Mouse (Mus musculus) kidney, postnatal 14 days (tissue): Measurements from ENCODE around the gene Adsl.
"Not testable (repeated sequence)": the region's sequence is repeated elsewhere in the genome, so short reads cannot be mapped to it uniquely, and the experiment has no call there.

ENCODE experiments used
- DNase-seq: peaks from one replicate; pipeline ENCODE4 v3.0.0; 2022; ENCODE audit warnings: mixed read lengths

Gene Adsl

DNA sequence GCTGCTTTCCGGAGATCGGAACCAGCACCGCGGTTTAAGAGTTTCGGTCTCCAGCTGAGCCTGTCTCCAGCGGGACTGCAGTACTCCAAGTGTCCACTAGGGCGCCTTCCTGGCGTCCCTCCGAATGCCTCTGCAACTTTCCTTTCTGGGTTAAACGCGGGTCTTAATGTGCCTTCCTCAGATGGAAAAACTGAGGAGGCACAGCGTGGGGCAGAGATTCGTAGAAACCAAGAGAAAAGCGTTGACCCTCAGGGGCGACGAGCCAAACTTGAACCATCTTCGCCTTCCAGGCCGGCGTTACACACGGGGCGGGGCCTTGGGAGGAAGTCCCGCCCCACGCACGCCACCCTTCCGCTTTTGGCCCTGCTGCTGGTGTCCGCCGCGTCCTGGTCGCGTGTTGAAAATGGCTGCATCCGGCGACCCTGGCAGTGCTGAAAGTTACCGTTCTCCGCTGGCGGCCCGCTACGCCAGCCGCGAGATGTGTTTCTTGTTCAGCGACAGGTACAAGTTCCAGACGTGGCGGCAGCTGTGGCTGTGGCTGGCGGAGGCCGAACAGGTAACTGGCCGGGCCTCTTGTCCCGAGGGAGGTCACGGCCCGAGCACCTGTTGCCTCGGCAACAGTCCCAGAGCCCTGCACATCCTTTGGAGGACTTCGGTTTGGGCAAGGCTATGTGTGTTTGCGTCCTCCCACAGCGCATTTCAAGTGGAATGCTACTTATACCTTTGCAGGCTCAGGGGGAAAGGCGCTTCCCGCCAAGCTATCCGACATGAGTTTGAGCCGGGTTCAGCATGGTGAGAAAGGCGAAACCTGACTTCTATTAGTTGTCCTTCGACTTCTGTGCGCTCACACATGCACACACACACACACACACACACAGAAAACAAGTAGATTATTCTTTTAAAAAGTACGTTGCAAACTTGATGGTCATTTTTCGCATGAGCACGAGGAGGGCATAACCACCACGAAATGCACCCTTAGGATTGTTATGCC, at the start of gene Adsl:
TSS of gene Adsl (plus strand) at position 346 of the 991 bp plus-strand sequence.
- peak; percentile 92 for DNase-seq

DNA sequence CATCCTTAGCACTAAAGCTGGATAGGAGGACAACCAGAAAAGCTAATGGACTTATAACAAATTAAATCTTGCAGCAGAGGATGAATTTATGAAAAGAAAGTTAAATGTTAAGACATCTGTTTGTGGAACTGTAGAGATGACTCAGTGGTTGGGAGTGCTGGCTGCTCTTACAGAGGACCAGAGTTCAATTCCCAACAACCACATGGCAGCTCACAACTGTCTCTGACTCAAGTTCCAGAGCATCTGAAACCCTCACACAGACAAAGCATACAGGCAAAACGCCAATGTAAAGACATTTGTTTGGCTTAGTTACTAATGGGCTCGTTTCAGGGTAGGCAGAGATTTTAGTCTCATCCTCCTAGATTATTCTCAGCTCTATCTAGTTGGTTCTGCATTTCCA, 48.5 kb upstream of the Adsl start:
- DNase-seq = no peak

DNA sequence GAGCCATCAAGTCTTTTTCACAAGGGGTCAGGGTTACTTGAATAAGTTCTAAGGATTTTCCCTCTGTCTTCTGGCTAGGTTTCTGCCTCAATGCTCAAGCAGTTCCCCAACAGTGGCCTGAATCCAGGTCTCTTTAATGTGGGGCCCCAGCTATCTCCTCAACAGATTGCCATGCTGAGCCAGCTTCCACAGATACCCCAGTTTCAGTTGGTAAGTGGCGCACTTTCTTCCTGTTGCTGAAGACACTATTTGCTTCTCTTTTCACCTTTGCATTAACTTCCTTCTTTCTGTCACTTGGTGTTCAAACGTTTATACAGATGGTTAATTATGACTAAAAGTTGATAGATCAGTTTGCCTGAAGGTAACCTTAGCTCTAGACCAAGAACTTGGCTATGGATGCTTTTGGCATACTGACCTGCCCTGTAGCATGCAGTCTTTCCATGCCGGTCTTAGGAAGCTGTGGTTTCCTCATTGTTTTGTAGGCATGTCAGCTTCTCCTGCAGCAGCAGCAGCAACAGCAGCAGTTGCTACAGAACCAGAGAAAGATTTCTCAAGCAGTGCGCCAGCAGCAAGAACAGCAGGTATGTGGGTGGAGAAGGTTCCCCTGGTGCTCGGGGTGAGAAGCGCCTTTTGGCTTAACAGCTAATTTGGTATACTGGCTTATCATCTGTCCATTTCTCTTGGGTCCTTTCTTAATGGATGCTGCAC, 46.3 kb upstream of the Adsl start:
- no peak for DNase-seq

DNA sequence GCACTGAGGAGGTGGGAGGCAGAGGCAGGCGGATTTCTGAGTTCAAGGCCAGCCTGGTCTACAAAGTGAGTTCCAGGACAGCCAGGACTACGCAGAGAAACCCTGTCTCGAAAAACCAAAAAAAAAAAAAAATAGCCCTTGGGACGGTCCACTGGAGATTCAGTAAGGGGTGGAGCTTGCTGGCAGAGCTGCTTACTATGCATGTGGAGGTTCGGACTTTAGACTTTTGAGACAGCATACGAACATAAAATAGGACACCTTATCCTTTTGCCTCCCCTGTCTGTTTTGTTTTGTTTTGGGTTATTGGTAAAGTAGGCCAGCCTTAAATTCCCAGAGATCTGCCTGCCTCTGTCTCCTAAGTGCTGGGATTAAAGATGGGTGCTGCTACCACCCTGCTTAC, 43.5 kb upstream of the Adsl start:
- DNase-seq = not testable (repeated sequence)

DNA sequence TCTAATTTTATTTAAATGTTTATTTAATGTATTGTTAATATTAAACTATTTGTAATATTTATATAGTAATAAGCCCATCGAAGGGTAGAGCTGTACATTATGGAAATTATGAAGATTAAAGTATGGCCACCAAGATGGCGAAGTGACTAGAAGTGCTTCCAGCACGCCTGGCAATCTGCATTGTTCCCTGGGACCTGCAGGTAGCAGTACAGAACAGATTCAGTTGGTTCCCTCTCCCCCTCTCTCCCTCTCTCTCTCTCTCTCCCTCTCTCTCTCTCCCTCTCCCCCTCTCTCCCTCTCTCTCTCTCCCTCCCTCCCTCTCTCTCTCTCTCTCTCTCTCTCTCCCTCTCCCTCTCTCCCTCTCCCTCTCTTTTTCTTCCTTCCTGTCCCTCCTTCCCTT, 38.1 kb upstream of the Adsl start:
- no peak for DNase-seq

DNA sequence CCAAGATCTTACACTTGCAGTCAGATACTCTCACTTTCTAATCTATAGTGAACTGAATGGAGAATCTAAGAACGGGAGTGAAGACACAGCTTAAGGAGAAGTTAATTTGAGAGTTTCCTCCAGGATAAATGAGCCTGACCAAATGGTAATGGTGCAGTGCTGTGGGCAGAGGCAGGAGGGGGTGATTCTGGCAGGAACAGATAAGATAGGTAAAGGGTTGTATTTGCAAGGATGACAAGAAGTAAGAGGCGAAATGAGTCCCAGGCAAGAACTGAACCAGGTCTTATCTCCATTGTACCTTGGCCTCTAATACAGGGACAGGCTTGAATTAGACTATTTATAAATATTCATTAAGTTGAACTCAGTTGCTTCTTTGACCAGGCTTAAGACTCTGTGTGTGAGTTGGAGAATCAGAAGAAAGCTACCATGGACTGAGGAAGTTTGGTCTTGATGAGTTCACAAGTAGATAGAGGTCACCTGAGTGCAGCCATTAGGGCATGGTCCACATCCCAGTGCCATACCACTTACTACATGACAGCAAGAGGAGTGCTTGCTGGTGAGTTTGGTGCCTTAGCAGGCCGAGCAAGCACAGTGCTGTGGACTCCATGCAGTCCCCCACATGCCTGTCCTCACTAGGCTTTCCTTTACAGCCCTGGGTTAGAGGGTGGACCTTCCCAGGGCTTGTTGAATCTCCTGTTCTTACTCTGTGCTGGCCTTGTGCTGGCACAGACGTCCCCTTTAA, 37.3 kb upstream of the Adsl start:
- DNase-seq = no peak

DNA sequence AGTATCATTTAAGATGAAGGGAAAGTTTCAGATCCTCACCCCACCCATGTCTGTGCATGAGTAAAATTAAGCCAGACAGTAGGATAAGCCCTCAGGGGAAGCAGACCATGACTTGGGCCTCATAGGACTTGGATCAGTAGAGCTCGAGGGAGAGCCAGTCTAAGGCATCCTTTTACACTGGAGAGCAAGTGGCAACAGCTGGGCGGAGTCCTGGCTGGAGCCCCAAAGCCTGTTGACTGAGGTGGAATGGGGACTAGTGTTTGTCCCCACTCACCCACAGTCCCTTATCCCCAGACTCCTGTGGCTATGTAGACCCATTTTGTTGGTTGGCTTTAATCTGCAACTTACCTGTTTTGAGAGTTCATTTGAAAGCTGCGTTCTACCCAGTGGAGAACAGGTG, 36.1 kb upstream of the Adsl start:
- DNase-seq = no peak

DNA sequence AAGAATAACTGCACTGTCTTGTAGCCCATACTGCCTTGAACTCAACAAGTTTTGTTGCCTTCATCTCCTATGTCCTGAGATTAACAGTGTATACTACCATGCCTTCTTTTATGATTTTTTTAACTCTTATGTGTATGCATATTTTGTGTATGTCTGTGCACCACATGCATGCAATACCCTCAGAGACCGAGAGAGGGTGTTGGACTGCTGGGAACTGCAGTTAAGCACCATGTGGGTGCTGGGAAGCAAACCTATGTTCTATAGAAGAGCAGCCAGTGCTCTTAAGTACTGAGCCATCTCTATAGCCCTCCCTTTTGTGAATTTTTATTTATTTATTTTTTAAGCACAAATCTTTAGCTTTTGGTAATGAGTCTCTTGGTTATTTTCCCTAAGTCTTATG, 34.5 kb upstream of the Adsl start:
- no peak for DNase-seq

DNA sequence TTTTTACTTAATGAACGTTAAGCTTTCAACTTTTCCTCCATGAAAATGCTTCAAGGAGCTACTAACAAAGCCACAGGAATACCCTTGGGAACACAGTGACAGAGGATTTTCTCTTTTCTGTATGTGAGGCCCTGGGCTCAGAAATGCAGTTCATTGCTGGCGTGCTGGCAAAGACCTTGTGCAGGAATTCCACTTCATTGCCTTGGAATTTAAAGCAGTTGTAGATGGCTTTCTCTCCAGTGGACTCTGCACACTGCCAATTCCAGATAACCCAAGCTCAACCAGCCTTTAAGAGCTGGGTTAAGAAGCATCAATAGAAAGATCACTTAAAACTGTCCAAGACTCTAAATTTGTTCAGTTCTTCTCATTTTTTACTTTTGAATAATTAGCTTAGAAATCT, 32.4 kb upstream of the Adsl start:
- peak; percentile 70 for DNase-seq

DNA sequence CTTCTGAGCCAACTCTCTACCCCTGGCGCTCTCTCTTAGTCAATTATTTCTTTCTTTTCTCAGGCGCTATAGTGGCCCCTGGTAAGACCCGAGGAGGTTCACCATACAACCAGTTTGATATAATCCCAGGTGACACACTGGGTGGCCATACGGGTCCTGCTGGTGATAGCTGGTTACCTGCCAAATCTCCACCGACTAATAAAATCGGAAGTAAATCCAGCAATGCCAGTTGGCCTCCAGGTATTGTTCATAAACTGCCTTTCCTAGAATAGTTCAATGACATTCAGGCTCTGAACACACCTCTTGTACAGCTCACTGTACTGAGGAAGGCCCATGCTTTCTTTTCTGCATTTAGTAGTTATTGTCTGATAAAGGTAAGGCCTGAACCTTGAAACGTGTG, 31.7 kb upstream of the Adsl start:
- DNase-seq = no peak

DNA sequence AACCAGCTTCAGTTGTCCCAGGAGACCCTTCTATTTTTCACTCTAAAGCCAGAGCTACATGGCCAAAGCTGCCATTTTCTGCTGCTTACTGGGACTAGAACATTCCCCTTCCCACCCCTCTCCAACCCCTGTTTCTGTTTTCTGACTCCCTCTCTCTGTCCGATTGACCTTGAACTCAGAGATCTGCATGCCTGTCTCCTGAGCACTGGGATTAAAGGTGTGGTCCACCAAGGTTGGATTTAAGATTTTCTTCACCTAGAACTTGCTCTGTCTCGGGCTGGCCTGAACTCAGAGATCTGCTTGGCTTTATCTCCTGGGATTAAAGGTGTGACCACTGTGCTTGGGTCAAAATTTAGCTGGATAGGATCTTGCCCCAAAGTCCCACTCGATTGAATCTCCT, 27.9 kb upstream of the Adsl start:
- no peak for DNase-seq

DNA sequence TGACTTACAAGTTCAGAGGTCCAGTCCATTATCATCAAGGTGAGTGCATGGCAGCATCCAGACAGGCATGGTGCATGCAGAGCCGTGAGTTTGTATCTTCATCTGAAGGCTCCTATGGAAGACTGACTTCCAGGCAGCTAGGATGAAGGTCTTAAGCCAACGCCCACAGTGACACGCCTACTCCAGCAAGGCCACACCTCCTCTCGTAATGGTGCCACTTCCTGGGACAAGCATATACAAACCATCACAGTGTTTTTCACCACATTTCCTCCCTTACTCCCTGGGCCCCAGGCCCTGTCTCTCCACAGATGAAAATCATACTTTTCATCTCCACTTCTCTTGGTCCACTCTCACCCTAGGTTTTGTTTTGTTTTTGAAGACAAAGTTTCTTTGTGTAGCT, 26.5 kb upstream of the Adsl start:
- no peak for DNase-seq

DNA sequence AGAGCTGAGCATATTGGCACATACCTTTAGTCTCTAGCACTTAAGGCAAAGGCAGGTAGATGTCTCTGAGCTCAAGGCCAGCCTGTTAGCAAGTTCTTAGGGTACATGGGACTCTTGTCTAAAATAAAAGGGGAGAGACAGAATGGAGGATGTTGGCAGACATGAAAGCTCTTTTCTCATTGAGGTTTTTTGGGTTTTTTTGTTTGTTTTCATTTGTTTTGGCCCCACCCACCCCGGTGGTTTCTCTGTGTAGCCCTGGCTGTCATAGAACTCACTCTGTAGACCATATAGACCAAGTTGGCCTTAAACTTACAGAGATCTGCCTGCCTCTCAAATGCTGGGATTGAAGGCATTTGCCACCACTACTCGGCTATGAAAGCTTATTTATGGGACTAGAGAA, 24.1 kb upstream of the Adsl start:
- no peak for DNase-seq

DNA sequence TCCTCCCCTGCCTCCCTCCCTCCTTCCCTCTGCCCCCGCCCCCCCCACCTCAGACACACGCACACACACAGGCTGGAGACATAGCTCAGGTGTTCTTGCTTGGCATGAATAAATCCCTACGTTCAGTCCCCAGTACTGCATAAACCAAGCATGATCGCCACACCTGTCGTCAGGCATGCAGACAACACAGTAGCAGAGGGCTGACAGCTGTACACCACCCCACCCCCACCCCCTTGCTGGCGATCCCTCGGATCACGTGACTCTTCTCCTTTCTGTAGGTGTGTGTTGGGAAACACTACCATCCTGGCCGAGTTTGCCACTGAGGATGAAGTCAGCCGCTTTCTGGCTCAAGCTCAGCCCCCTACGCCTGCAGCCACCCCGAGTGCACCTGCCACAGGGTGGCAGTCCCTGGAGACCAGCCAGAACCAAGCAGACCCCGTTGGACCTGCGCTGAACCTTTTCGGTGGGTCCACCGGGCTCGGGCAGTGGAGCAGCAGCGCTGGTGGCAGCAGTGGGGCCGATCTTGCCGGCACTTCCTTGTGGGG, 19.4 kb upstream of the Adsl start:
- no peak for DNase-seq

DNA sequence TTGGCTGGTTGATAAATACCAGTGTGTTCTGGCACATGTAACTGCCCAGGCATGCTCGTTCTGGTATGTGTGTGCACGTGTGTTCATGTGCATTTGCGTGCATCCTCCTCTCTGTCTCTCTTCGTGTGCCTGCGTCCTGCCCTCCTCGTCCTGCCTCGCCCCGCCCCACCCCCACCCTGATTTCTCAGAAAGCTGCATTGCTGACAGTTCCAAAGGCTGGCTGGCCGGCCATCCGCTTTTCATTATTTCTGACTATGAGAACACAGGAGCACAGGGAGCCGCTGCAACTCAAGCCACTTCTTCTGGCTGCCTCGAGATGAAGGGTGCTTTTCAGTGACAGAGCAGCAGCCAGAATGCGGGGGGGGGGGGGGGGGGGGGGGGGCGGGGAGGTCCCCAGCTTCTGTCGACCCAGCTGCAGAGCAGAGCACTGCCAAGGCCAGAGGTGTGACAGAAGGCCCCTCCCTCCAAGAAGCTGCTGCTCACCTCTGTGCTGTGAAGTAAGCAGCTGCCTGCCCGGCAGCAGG, 18.2 kb upstream of the Adsl start:
- DNase-seq = no peak

DNA sequence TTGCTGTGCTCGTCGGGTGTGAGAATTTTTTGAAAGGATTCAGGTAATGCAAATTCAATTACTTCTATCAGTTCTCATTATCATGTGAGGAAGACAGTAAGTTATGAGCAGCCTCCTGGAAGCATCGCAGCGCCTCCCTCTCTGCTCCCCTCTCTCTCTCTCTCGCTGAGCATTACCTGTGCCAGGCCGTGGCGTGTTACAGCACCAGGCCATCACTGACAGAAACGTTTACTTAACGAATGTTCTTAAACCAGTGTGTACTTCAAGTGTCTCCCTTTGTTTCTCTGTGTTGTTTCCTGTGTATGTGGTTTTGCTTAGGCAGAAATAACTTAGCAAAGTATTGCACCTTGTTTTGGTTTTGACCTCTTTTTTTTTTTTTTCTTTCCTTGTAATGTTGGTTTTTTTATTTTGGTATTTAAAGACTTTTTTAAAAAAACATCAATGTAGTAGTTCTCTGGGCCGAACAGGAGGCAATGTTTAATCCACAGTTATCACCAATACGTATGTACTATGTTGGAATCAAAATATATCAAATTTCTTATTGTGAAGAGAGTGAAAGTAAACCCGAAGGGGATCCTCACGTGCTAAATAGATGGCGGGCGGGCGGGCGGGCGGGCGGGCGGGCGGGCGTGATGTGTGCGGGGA, 17.5 kb upstream of the Adsl start:
- not testable (repeated sequence) for DNase-seq

DNA sequence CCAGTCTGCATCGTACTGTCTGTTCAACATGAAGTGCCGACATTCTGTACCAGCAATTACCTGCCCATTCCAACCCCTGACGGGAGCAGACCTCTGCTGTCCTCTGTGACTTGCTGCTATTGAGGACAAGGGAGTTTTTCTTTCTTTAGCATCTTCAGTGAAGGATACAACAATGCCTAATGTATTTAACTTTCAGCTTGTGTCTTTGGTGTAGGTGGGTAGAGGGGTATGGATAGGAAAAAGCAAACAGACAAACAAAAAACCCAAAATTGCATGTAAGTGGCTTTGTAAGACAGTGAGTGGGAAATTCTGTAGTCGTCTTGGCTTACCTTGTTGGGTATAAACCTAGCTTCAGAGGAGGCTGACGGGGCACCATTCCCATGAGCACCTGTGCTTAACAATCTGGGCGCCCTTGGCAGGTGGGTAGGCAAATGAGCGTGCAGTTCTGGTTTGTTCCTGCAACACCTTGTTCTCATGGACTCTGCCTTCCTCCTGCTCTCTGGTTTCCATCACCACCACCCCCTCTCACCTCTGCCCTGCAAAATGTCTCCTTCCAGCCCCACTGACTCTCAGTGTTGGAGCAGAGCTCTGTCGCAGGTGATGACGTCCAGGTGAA, 16.8 kb upstream of the Adsl start:
- no peak for DNase-seq

DNA sequence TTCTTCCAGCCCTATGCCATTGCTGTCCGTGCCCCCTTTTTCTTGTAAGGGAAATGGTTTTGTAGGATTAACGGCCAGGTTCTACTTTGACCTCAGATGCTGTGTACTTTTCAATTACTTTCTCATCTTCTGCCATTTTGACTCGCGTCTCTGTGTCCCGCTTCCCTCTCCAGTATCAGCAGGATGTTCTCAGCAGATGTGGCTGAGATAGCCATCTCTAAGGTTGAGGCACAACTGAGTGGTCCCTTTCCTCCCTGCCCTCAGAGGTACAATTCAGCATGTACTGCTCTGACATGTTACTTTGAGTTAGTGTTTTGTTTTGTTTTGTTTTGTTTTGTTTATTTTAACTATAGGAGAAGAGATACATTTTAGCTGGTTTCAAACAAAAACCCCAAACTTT, 13.4 kb upstream of the Adsl start:
- DNase-seq = no peak

DNA sequence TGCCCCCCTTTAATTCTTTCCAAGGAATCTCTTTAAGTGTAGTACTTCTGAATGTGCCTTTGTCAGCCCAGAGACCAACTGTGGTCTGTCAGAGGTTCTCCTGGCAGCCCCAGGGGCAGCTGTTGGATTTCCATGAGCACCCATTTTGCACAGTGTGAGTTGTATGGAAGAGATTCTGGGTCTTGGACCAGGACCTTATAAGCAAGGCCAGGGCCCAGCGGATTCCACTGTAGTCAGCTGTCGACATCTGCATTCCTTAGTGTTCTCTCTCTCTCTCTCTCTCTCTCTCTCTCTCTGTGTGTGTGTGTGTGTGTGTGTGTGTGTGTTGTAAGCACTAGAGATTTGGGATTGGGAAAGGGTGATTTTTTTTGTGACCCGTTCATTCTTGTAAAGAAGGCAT, 11.6 kb upstream of the Adsl start:
- DNase-seq = peak; percentile 50

DNA sequence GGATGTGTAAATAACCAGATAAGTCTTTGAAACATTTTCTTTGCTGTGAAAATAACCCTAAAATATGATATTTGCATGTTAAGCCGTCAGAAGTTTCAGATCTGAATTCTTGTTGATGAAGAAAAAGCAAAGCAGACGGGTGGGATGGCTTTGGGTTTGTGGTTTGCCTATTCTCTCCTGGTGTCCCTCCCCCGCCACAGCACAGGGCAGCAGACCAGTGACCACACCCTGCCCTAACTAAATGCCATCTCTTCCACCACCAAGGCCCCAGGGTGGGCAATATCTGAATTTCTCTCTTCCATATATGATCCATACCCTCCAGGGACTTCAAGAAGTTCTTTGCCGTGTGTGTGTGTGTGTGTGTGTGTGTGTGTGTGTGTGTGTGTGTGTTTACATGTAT, 9.7 kb upstream of the Adsl start:
- no peak for DNase-seq

DNA sequence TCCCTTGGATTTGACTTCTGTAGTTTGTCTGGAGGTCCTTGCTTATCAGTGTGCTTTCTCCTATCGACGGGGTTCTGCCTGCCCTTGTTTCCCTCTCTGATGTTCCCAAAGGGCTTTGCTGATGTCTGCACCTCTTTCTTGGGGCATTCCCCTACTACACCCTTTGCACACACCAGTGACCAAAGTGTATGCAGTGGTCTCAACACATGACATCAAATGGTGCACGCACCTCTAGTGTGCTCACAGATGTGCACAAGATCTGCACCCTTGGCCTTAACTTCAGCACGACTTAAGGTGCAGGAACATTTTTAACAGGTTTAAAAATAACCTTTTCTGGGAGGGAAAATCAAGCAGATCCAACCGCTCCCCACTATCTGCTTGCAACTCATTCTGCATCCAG, 8.9 kb upstream of the Adsl start:
- no peak for DNase-seq

DNA sequence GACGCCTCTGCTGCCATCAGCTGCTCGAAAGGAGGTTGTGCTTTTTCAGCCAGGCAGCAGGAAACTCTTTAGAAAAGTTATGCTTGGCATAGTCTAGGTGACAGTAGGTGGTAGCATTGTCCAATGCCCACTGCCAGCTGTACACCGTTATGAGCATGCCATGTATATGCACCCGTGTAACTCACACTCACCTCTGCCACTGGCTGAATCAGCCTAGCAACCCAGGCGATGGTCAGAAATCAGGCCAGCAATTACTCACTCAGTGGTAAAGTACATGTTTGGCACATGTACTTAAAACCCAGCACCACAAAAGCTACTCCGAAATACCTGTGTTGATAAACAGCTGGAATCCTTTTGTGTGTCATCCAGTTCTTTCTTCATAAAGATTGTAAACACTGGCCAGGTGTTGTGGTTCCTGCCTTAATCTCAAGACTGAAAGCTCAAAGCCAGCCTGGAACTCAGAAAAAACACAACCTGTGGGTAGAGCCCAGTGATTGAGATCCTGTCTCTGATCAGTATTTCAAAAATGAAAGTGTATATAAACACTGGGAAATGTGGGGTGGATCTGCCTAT, 6.7 kb upstream of the Adsl start:
- no peak for DNase-seq
